In genomic region chr7:110941701-110942530, GRCm38 (mm10) we compare ENCODE assay signal across 9 mouse cellular contexts. TPM values are rescaled to one million over a fixed set of nuclear protein-coding genes. Genes with fewer than 3 reads are reported as not detected.
A peak's percentile ranks its signal among the peaks of the same experiment; 100 is the strongest.
DNase-seq lines count a peak whose midpoint lies in the region; ATAC-seq and TF ChIP-seq lines count a peak whose summit lies in the region.
"Had no signal": no experiment of that assay in that cellular context is flagged by ENCODE, and none has a peak within 500 bp of the region (broad histone marks: within the 10 kb centered on the region; RNA-seq: fewer than 3 reads in every experiment).

No protein-coding gene starts in this region.

- H3K27me3 ChIP-seq in hindbrain, postnatal 0 days (ENCODE audit: insufficient read depth, low read length), result no peaks in the 10 kb centered on the region
- H3K27me3 ChIP-seq in hindbrain, embryonic 14.5 days (ENCODE audit: control insufficient read depth, insufficient read depth, low read length), result no peaks in the 10 kb centered on the region
- H3K27me3 ChIP-seq in embryonic facial prominence, embryonic 10.5 days (replicated peaks; ENCODE audit: low read depth, poor library complexity, severe bottlenecking), result no peaks in the 10 kb centered on the region
- H3K27me3 ChIP-seq in limb, embryonic 14.5 days (ENCODE audit: control insufficient read depth, insufficient read depth, low read length), result no peaks in the 10 kb centered on the region

- intact Hi-C loops in heart, postnatal 10 days (cut with DNase I), result loop anchor here (5.0 kb wide), 1 partner anchor 220 kb away; no protein-coding TSS in a partner anchor

- no peak for TF ChIP-seq POLR2A in limb, embryonic 14.5 days (IDR thresholded peaks at IDR 0.05; ENCODE audit: borderline replicate concordance, extremely low read depth, insufficient read depth, insufficient read length)

- no peak for TF ChIP-seq CTCF in hindbrain, postnatal 0 days (IDR thresholded peaks at IDR 0.05; ENCODE audit: low read depth)

- no peaks in the 10 kb centered on the region for H3K4me1 ChIP-seq in hindbrain, postnatal 0 days (ENCODE audit: insufficient read depth, low read length)
- H3K4me1 ChIP-seq in hindbrain, embryonic 14.5 days (replicated peaks; ENCODE audit: control insufficient read depth, insufficient read depth, low read length), result no peaks in the 10 kb centered on the region
- H3K4me1 ChIP-seq in embryonic facial prominence, embryonic 10.5 days, result peaks cover 12% of the 10 kb centered on the region
- H3K4me1 ChIP-seq in limb, embryonic 14.5 days (ENCODE audit: control insufficient read depth, insufficient read depth, low read length), result 0 out of 2 replicates have a peak, but pooled peaks cover 6% of the 10 kb centered on the region

- peak overlapping the region; percentile 41; the same call in 1 of the 2 replicates for H3K27ac ChIP-seq in hindbrain, postnatal 0 days
- H3K27ac ChIP-seq in hindbrain, embryonic 14.5 days, result no peak overlapping the region
- H3K27ac ChIP-seq in embryonic facial prominence, embryonic 10.5 days (replicated peaks), result peak overlapping the region; percentile 63
- H3K27ac ChIP-seq in limb, embryonic 14.5 days (replicated peaks; ENCODE audit: low read depth, low read length), result no peak overlapping the region

- no peak overlapping the region for H3K4me2 ChIP-seq in hindbrain, postnatal 0 days (ENCODE audit: low read depth, low read length)
- no peak overlapping the region for H3K4me2 ChIP-seq in hindbrain, embryonic 14.5 days (replicated peaks)
- H3K4me2 ChIP-seq in limb, embryonic 14.5 days (replicated peaks; ENCODE audit: low read depth, low read length, severe bottlenecking), result no peak overlapping the region

- H3K9ac ChIP-seq in hindbrain, postnatal 0 days (replicated peaks; ENCODE audit: low read length), result no peak overlapping the region
- H3K9ac ChIP-seq in hindbrain, embryonic 14.5 days, result no peak overlapping the region
- H3K9ac ChIP-seq in limb, embryonic 14.5 days (ENCODE audit: low read depth, low read length, severe bottlenecking), result no peak overlapping the region

- H3K4me3 ChIP-seq in hindbrain, postnatal 0 days (ENCODE audit: low read length), result no peak overlapping the region
- no peak overlapping the region for H3K4me3 ChIP-seq in hindbrain, embryonic 14.5 days (replicated peaks; ENCODE audit: low read length)
- H3K4me3 ChIP-seq in embryonic facial prominence, embryonic 10.5 days, result no peak overlapping the region
- no peak overlapping the region for H3K4me3 ChIP-seq in limb, embryonic 14.5 days (replicated peaks; ENCODE audit: low read length)

- peak; percentile 28 for DNase-seq in hindbrain, postnatal 0 days (ENCODE audit: low spot score)
- DNase-seq in hindbrain, embryonic 14.5 days (ENCODE audit: low spot score), result no peak
- DNase-seq in embryonic facial prominence, embryonic 10.5 days (ENCODE audit: low spot score), result no peak
- DNase-seq in heart, postnatal 10 days, result peak; percentile 61 to 65
- DNase-seq in limb, embryonic 14.5 days (ENCODE audit: low spot score), result peak; percentile 17
- no peak for DNase-seq in thymus, postnatal 0 days (ENCODE audit: low spot score)
- DNase-seq in urinary bladder, adult 18-20 months (ENCODE audit: low spot score in 2 of 2), result no peak
- DNase-seq in thymus, adult 18-20 months, result no peak

- no peaks in the 10 kb centered on the region for H3K36me3 ChIP-seq in hindbrain, postnatal 0 days (ENCODE audit: insufficient read depth, low read length)
- H3K36me3 ChIP-seq in hindbrain, embryonic 14.5 days (replicated peaks; ENCODE audit: control insufficient read depth, insufficient read depth), result no peaks in the 10 kb centered on the region
- no peaks in the 10 kb centered on the region for H3K36me3 ChIP-seq in embryonic facial prominence, embryonic 10.5 days (replicated peaks)
- H3K36me3 ChIP-seq in limb, embryonic 14.5 days (ENCODE audit: control insufficient read depth, insufficient read depth, low read length), result no peaks in the 10 kb centered on the region
- H3K36me3 ChIP-seq: G1E had no signal

- H3K9me3 ChIP-seq in hindbrain, postnatal 0 days (ENCODE audit: low read length), result no peaks in the 10 kb centered on the region
- no peaks in the 10 kb centered on the region for H3K9me3 ChIP-seq in hindbrain, embryonic 14.5 days (ENCODE audit: control insufficient read depth, low read length)
- no peaks in the 10 kb centered on the region for H3K9me3 ChIP-seq in embryonic facial prominence, embryonic 10.5 days
- H3K9me3 ChIP-seq in limb, embryonic 14.5 days (ENCODE audit: control insufficient read depth, low read length), result no peaks in the 10 kb centered on the region
- H3K9me3 ChIP-seq: G1E had no signal

- peak; percentile 56; the same call in 1 of the 2 replicates for ATAC-seq in hindbrain, postnatal 0 days
- ATAC-seq in hindbrain, embryonic 14.5 days (ENCODE audit: low FRiP score), result no peak
- peak; percentile 34; the same call in 1 of the 2 replicates for ATAC-seq in limb, embryonic 14.5 days (ENCODE audit: low FRiP score, low read depth)

- WGBS in hindbrain, postnatal 0 days, result 55% methylated on average over 6 of the region's 6 CpGs
- 64% methylated on average over 6 of the region's 6 CpGs for WGBS in hindbrain, embryonic 14.5 days
- WGBS in embryonic facial prominence, embryonic 10.5 days, result 50% methylated on average over 6 of the region's 6 CpGs
- 28% methylated on average over 6 of the region's 6 CpGs for WGBS in limb, embryonic 14.5 days

RNA-seq across cellular contexts. Expression of gene Mrvi1, which starts 40.3 kb away (rescaled TPM):
- 1.8 and 3.3 TPM in 2 replicates for total RNA-seq in hindbrain, postnatal 0 days (2014; rRNA removed)
- 0.78 and 0.95 TPM in 2 replicates for polyA plus RNA-seq in hindbrain, postnatal 0 days (2015; fragmentation: Nextera tagmentation; extraction: Ambion mirVana)
- 1.6 and 1.8 TPM in 2 replicates for polyA plus RNA-seq in hindbrain, embryonic 14.5 days (2014; fragmentation: Nextera tagmentation; extraction: Ambion mirVana)
- polyA plus RNA-seq in embryonic facial prominence, embryonic 10.5 days (2016; fragmentation: Nextera tagmentation; extraction: Ambion mirVana), result 0.87 and 1.5 TPM in 2 replicates
- total RNA-seq in heart, postnatal 10 days (2021), result 10 to 100 TPM; 13.5 to 15.5 TPM
- 1.2 and 2.1 TPM in 2 replicates for polyA plus RNA-seq in limb, embryonic 14.5 days (2012; rRNA removed)
- polyA plus RNA-seq in limb, embryonic 14.5 days (2014; fragmentation: Nextera tagmentation; extraction: Ambion mirVana), result 0.76 and 1.0 TPM in 2 replicates
- 0.92 and 1.1 TPM in 2 replicates for polyA plus RNA-seq in thymus, postnatal 0 days (2015; fragmentation: Nextera tagmentation; extraction: Ambion mirVana)

Comparison
In these comparisons a context has a peak if more than half of its experiments do, and no peak if none do; other contexts are left out.
1. DNase-seq: peak in hindbrain, postnatal 0 days (single experiment), heart, postnatal 10 days (2 of 2) and limb, embryonic 14.5 days (single experiment); none in hindbrain, embryonic 14.5 days (single experiment), embryonic facial prominence, embryonic 10.5 days (single experiment), thymus, postnatal 0 days (single experiment), urinary bladder, adult 18-20 months (0 of 2) and thymus, adult 18-20 months (0 of 2).
2. H3K27ac ChIP-seq: peak in hindbrain, postnatal 0 days (single experiment) and embryonic facial prominence, embryonic 10.5 days (single experiment); none in hindbrain, embryonic 14.5 days (single experiment) and limb, embryonic 14.5 days (single experiment).